Mouse (Mus musculus) erythroblast, embryonic 14.5 days (primary cell): ENCODE data around the gene Pus7l. TPM values are rescaled to one million over a fixed set of nuclear protein-coding genes. Genes with fewer than 3 reads are reported as not detected.

Experiments used
- H3K27me3 ChIP-seq: 2 replicates; pipeline ENCODE4 v1.6.1; 2012; ENCODE audit warnings: inconsistent platforms; ENCODE audit not compliant: control insufficient read depth
- H3K36me3 ChIP-seq: 2 replicates; pipeline ENCODE4 v1.6.1; 2012; ENCODE audit warnings: mild to moderate bottlenecking, inconsistent platforms; ENCODE audit not compliant: control insufficient read depth
- H3K4me1 ChIP-seq: 2 replicates; pipeline ENCODE4 v1.6.1; 2012; ENCODE audit warnings: inconsistent platforms; ENCODE audit not compliant: control insufficient read depth
- H3K4me3 ChIP-seq: replicated peaks from 2 replicates; pipeline ENCODE3; 2012; ENCODE audit warnings: moderate library complexity, mild to moderate bottlenecking, inconsistent platforms
- H3K9me3 ChIP-seq: 2 replicates; pipeline ENCODE4 v1.6.1; 2012; ENCODE audit warnings: low read length, inconsistent platforms, mixed read lengths; ENCODE audit not compliant: control insufficient read depth
- GATA1 ChIP-seq: IDR thresholded peaks from 2 replicates; pipeline ENCODE4 v1.6.1; 2012; ENCODE audit warnings: low read length, inconsistent platforms, mixed read lengths
- TAL1 ChIP-seq: IDR thresholded peaks from 3 replicates; pipeline ENCODE4 v1.6.1; 2012; ENCODE audit warnings: low read length, inconsistent platforms, mixed read lengths
- polyA plus RNA-seq: library from polyadenylated mRNA; stranded (reverse); fragments of >175 nt; gene quantifications from 2 replicates; pipeline ENCODE4 v1.2.3, GENCODE M21; 2012

Pus7l gene
- polyA plus RNA-seq, 1 experiment: 0.07 TPM

- Histone ChIP-seq H3K9me3 (no peaks in the 10 kb centered on the region; the same call in 1 of the 2 replicates), H3K4me3 (no peak overlapping the region), H3K27me3 (no peaks in the 10 kb centered on the region), H3K4me1 (no peaks in the 10 kb centered on the region), H3K36me3 (no peaks in the 10 kb centered on the region)
- TF ChIP-seq TAL1 (no peak), GATA1 (no peak)
These were observed 60.8 kb downstream of the Pus7l start for GRCm38 (mm10) chr15:94482555-94482954.

GRCm38 (mm10) chr15:94480792-94481191 is 62.6 kb downstream of the Pus7l start:
- Histone ChIP-seq H3K27me3 (no peaks in the 10 kb centered on the region), H3K4me1 (no peaks in the 10 kb centered on the region), H3K9me3 (no peaks in the 10 kb centered on the region), H3K4me3 (no peak overlapping the region), H3K36me3 (no peaks in the 10 kb centered on the region)
- no peak for TF ChIP-seq GATA1
- TF ChIP-seq TAL1: no peak

- Histone ChIP-seq H3K27me3 (no peaks in the 10 kb centered on the region), H3K36me3 (no peaks in the 10 kb centered on the region), H3K4me3 (no peak overlapping the region), H3K4me1 (no peaks in the 10 kb centered on the region), H3K9me3 (no peaks in the 10 kb centered on the region)
- TF ChIP-seq GATA1 (no peak), TAL1 (no peak)
These were observed 63.1 kb downstream of the Pus7l start for GRCm38 (mm10) chr15:94480248-94480647.

GRCm38 (mm10) chr15:94479513-94480136 is 63.7 kb downstream of the Pus7l start:
- Histone ChIP-seq H3K9me3 (no peaks in the 10 kb centered on the region), H3K4me3 (no peak overlapping the region), H3K4me1 (no peaks in the 10 kb centered on the region), H3K27me3 (no peaks in the 10 kb centered on the region), H3K36me3 (no peaks in the 10 kb centered on the region)
- no peak for TF ChIP-seq TAL1

- Histone ChIP-seq H3K4me1 (no peaks in the 10 kb centered on the region), H3K9me3 (no peaks in the 10 kb centered on the region), H3K4me3 (no peak overlapping the region), H3K36me3 (no peaks in the 10 kb centered on the region), H3K27me3 (no peaks in the 10 kb centered on the region)
- TF ChIP-seq TAL1 (no peak), GATA1 (no peak)
These were observed 64.6 kb downstream of the Pus7l start for GRCm38 (mm10) chr15:94478706-94479105.

- H3K27me3 ChIP-seq: no peaks in the 10 kb centered on the region
- no peaks in the 10 kb centered on the region for H3K9me3 ChIP-seq
- H3K4me1 ChIP-seq: no peaks in the 10 kb centered on the region
- H3K36me3 ChIP-seq: no peaks in the 10 kb centered on the region
- H3K4me3 ChIP-seq: no peak overlapping the region
- TF ChIP-seq GATA1 (no peak), TAL1 (no peak)
These were observed 66.1 kb downstream of the Pus7l start for GRCm38 (mm10) chr15:94477287-94477686.

- TF ChIP-seq TAL1 (no peak), GATA1 (no peak)
- Histone ChIP-seq H3K4me1 (no peaks in the 10 kb centered on the region), H3K27me3 (no peaks in the 10 kb centered on the region), H3K36me3 (no peaks in the 10 kb centered on the region), H3K9me3 (no peaks in the 10 kb centered on the region), H3K4me3 (no peak overlapping the region)
These were observed 67.4 kb downstream of the Pus7l start for GRCm38 (mm10) chr15:94475975-94476374.

Other genes with a start within 250 kb of the Pus7l start
- not detected in 2 replicates for gene Adamts20, start 78.1 kb downstream of the Pus7l start, polyA plus RNA-seq
- gene Irak4, start 96 bp upstream of the Pus7l start, polyA plus RNA-seq: 0.03 and 0.05 TPM in 2 replicates
- gene Twf1, start 46.3 kb upstream of the Pus7l start, polyA plus RNA-seq: 0.23 and 0.24 TPM in 2 replicates
- not detected in 2 replicates for gene Tmem117, start 85.7 kb upstream of the Pus7l start, polyA plus RNA-seq